ENCODE assay signal across 14 mouse cellular contexts in genomic region chr5:31080059-31080794, GRCm38 (mm10). TPM values are rescaled to one million over a fixed set of nuclear protein-coding genes. Genes with fewer than 3 reads are reported as not detected.
DNase-seq lines count a peak whose midpoint lies in the region; ATAC-seq and TF ChIP-seq lines count a peak whose summit lies in the region.
"Had no signal": no experiment of that assay in that cellular context is flagged by ENCODE, and none has a peak within 500 bp of the region (broad histone marks: within the 10 kb centered on the region; RNA-seq: fewer than 3 reads in every experiment).

No protein-coding gene starts in this region.

- DNase-seq in heart, postnatal 10 days: peak; percentile 20 to 23
- DNase-seq in heart, postnatal 36 days: no peak
- peak; percentile 45 for DNase-seq in MN1 (ENCODE audit: low spot score)
- peak; percentile 73 for DNase-seq in embryonic facial prominence, embryonic 14.5 days (ENCODE audit: low spot score)
- peak; percentile 71 to 77 for DNase-seq in left cerebral cortex, postnatal 36 days (ENCODE audit: low spot score in 2 of 2)
- DNase-seq in thymus, adult 2 months: no peak
- DNase-seq in midbrain, embryonic 11.5 days (ENCODE audit: low spot score, missing footprints): no peak
- DNase-seq: thymus, adult 18-20 months had no signal

- intact Hi-C loops in heart, postnatal 10 days (cut with DNase I): no loop called here
- intact Hi-C loops in heart, postnatal 36 days (cut with DNase I): no loop called here
- intact Hi-C loops in left cerebral cortex, postnatal 36 days (cut with DNase I): loop anchor here (5.0 kb wide), 1 partner anchor 42 kb away; no protein-coding TSS in a partner anchor

- no peak overlapping the region for H3K27ac ChIP-seq in embryonic facial prominence, embryonic 14.5 days (replicated peaks; ENCODE audit: low read depth, low read length)
- no peak overlapping the region for H3K27ac ChIP-seq in thymus, adult 2 months (ENCODE audit: control insufficient read depth, insufficient read depth, low read length)
- H3K27ac ChIP-seq in midbrain, embryonic 11.5 days (ENCODE audit: low read depth, low read length): no peak overlapping the region

- WGBS in embryonic facial prominence, embryonic 14.5 days: 58% methylated on average over 13 of the region's 13 CpGs
- WGBS in thymus, adult 2 months: 95% methylated on average over 13 of the region's 13 CpGs
- WGBS in midbrain, embryonic 11.5 days: 87% methylated on average over 13 of the region's 13 CpGs

- no peaks in the 10 kb centered on the region for H3K9me3 ChIP-seq in embryonic facial prominence, embryonic 14.5 days (ENCODE audit: control insufficient read depth, low read length)
- H3K9me3 ChIP-seq in midbrain, embryonic 11.5 days (ENCODE audit: control insufficient read depth, low read length): no peaks in the 10 kb centered on the region

- no peak overlapping the region for H3K9ac ChIP-seq in embryonic facial prominence, embryonic 14.5 days (ENCODE audit: low read depth, low read length)
- H3K9ac ChIP-seq in midbrain, embryonic 11.5 days (ENCODE audit: low read length): no peak overlapping the region

- TF ChIP-seq CTCF in thymus, adult 2 months (IDR thresholded peaks at IDR 0.05; ENCODE audit: borderline replicate concordance, control insufficient read depth, extremely low read depth, insufficient read depth, low read length, poor library complexity): no peak

- H3K4me2 ChIP-seq in embryonic facial prominence, embryonic 14.5 days (ENCODE audit: low read depth, low read length): no peak overlapping the region
- H3K4me2 ChIP-seq in midbrain, embryonic 11.5 days: no peak overlapping the region

- no peak overlapping the region for H3K4me3 ChIP-seq in embryonic facial prominence, embryonic 14.5 days (ENCODE audit: low read depth, low read length)
- H3K4me3 ChIP-seq in thymus, adult 2 months (ENCODE audit: control insufficient read depth, insufficient read depth, low read length): no peak overlapping the region
- H3K4me3 ChIP-seq in midbrain, embryonic 11.5 days (ENCODE audit: low read depth, low read length): no peak overlapping the region
- H3K4me3 ChIP-seq: myocyte had no signal

- ATAC-seq in embryonic facial prominence, embryonic 14.5 days (ENCODE audit: low read depth): no peak
- no peak for ATAC-seq in midbrain, embryonic 11.5 days (ENCODE audit: low FRiP score)

- peaks cover 11% of the 10 kb centered on the region for H3K27me3 ChIP-seq in embryonic facial prominence, embryonic 14.5 days (replicated peaks; ENCODE audit: control insufficient read depth, insufficient read depth, low read length)
- H3K27me3 ChIP-seq in thymus, adult 2 months (ENCODE audit: control insufficient read depth, insufficient read depth, low read length): no peaks in the 10 kb centered on the region; the same call in 1 of the 2 replicates
- no peaks in the 10 kb centered on the region for H3K27me3 ChIP-seq in midbrain, embryonic 11.5 days (ENCODE audit: control insufficient read depth, insufficient read depth, low read length)

- no peak for TF ChIP-seq POLR2A in thymus, adult 2 months (IDR thresholded peaks at IDR 0.05; ENCODE audit: control insufficient read depth, extremely low read depth, insufficient read depth, low read length, poor library complexity)

- H3K36me3 ChIP-seq in embryonic facial prominence, embryonic 14.5 days (ENCODE audit: control insufficient read depth, insufficient read depth, low read length): peaks cover 40% of the 10 kb centered on the region
- no peaks in the 10 kb centered on the region; the same call in 1 of the 2 replicates for H3K36me3 ChIP-seq in thymus, adult 2 months (ENCODE audit: control insufficient read depth, insufficient read depth, low read length)
- peaks cover 23% of the 10 kb centered on the region for H3K36me3 ChIP-seq in midbrain, embryonic 11.5 days (ENCODE audit: control insufficient read depth, insufficient read depth, low read length)

- no peaks in the 10 kb centered on the region for H3K4me1 ChIP-seq in embryonic facial prominence, embryonic 14.5 days (ENCODE audit: control insufficient read depth, insufficient read depth, low read length)
- H3K4me1 ChIP-seq in thymus, adult 2 months (replicated peaks; ENCODE audit: control insufficient read depth, insufficient read depth, low read length): no peaks in the 10 kb centered on the region
- peaks cover 3% of the 10 kb centered on the region; the same call in 1 of the 2 replicates for H3K4me1 ChIP-seq in midbrain, embryonic 11.5 days (ENCODE audit: control insufficient read depth, insufficient read depth, low read length)

RNA-seq across cellular contexts. Expression of gene Cad, which starts 25.6 kb away (rescaled TPM):
- 10 to 100 TPM; 19.1 to 21.7 TPM for total RNA-seq in heart, postnatal 10 days (2021)
- 10 to 100 TPM; 14.5 to 15.6 TPM for total RNA-seq in heart, postnatal 36 days (2021)
- polyA plus RNA-seq in embryonic facial prominence, embryonic 14.5 days (2014; fragmentation: Nextera tagmentation; extraction: Ambion mirVana): 29.1 and 30.2 TPM in 2 replicates
- total RNA-seq in left cerebral cortex, postnatal 36 days (2021): 10 to 100 TPM; 18.1 to 21.8 TPM
- polyA plus RNA-seq in thymus, adult 2 months (2012; rRNA removed): 59.8 and 80.9 TPM in 2 replicates
- 20.5 and 22.2 TPM in 2 replicates for polyA plus RNA-seq in midbrain, embryonic 11.5 days (2014; fragmentation: Nextera tagmentation; extraction: Ambion mirVana)

RNA-seq across cellular contexts. Expression of gene Dnajc5g, which starts 25.9 kb away (rescaled TPM):
- not detected for total RNA-seq in heart, postnatal 10 days (2021)
- not detected for total RNA-seq in heart, postnatal 36 days (2021)
- not detected in 2 replicates for polyA plus RNA-seq in embryonic facial prominence, embryonic 14.5 days (2014; fragmentation: Nextera tagmentation; extraction: Ambion mirVana)
- not detected for total RNA-seq in left cerebral cortex, postnatal 36 days (2021)
- polyA plus RNA-seq in thymus, adult 2 months (2012; rRNA removed): not detected in 2 replicates
- not detected in 2 replicates for polyA plus RNA-seq in midbrain, embryonic 11.5 days (2014; fragmentation: Nextera tagmentation; extraction: Ambion mirVana)
- total RNA-seq: gastrocnemius, adult 18-20 months; liver, adult 2 months; megakaryocyte, adult 5-6 weeks had no signal
- polyA plus RNA-seq: hindbrain, embryonic 11.5 days; kidney, embryonic 16.5 days; liver, adult 2 months; myocyte had no signal

RNA-seq across cellular contexts. Expression of gene Slc30a3, which starts 27.8 kb away (rescaled TPM):
- total RNA-seq in heart, postnatal 10 days (2021): under 1 TPM in 1 of 2 experiments, not detected in 1; 0.25 TPM
- not detected for total RNA-seq in heart, postnatal 36 days (2021)
- polyA plus RNA-seq in embryonic facial prominence, embryonic 14.5 days (2014; fragmentation: Nextera tagmentation; extraction: Ambion mirVana): 0.84 and 0.93 TPM in 2 replicates
- total RNA-seq in left cerebral cortex, postnatal 36 days (2021): 100 to 1,000 TPM; 155 to 159 TPM
- polyA plus RNA-seq in thymus, adult 2 months (2012; rRNA removed): 0.48 and 0.77 TPM in 2 replicates
- polyA plus RNA-seq in midbrain, embryonic 11.5 days (2014; fragmentation: Nextera tagmentation; extraction: Ambion mirVana): 6.9 and 7.2 TPM in 2 replicates
- total RNA-seq: megakaryocyte, adult 5-6 weeks had no signal

RNA-seq across cellular contexts. Expression of gene Slc5a6, which starts 31.5 kb away (rescaled TPM):
- total RNA-seq in heart, postnatal 10 days (2021): 1 to 10 TPM; 4.7 to 4.8 TPM
- 10 to 100 TPM; 11.0 to 12.1 TPM for total RNA-seq in heart, postnatal 36 days (2021)
- 14.9 and 17.6 TPM in 2 replicates for polyA plus RNA-seq in embryonic facial prominence, embryonic 14.5 days (2014; fragmentation: Nextera tagmentation; extraction: Ambion mirVana)
- total RNA-seq in left cerebral cortex, postnatal 36 days (2021): 10 to 100 TPM; 14.4 to 17.9 TPM
- polyA plus RNA-seq in thymus, adult 2 months (2012; rRNA removed): 35.1 and 37.3 TPM in 2 replicates
- polyA plus RNA-seq in midbrain, embryonic 11.5 days (2014; fragmentation: Nextera tagmentation; extraction: Ambion mirVana): 7.3 and 8.3 TPM in 2 replicates

RNA-seq across cellular contexts. Expression of gene Atraid, which starts 32.1 kb away (rescaled TPM):
- total RNA-seq in heart, postnatal 10 days (2021): 10 to 100 TPM; 62.7 to 64.1 TPM
- total RNA-seq in heart, postnatal 36 days (2021): 10 to 100 TPM; 50.5 to 57.3 TPM
- polyA plus RNA-seq in embryonic facial prominence, embryonic 14.5 days (2014; fragmentation: Nextera tagmentation; extraction: Ambion mirVana): 189 and 195 TPM in 2 replicates
- 10 to 100 TPM; 74.3 to 75.8 TPM for total RNA-seq in left cerebral cortex, postnatal 36 days (2021)
- 52.0 and 67.0 TPM in 2 replicates for polyA plus RNA-seq in thymus, adult 2 months (2012; rRNA removed)
- polyA plus RNA-seq in midbrain, embryonic 11.5 days (2014; fragmentation: Nextera tagmentation; extraction: Ambion mirVana): 105 and 107 TPM in 2 replicates

Comparison
In these comparisons a context has a peak if more than half of its experiments do, and no peak if none do; other contexts are left out.
1. DNase-seq: peak in heart, postnatal 10 days (2 of 2), MN1 (single experiment), embryonic facial prominence, embryonic 14.5 days (single experiment) and left cerebral cortex, postnatal 36 days (2 of 2); none in heart, postnatal 36 days (0 of 2), thymus, adult 2 months (single experiment) and midbrain, embryonic 11.5 days (single experiment).
2. RNA of gene Slc30a3, which starts 27.8 kb away (total RNA-seq): 155 to 159 TPM in left cerebral cortex, postnatal 36 days; 0.25 TPM in heart, postnatal 10 days and not detected in heart, postnatal 36 days; every median in the first group is over 100 times any median in the second.